Mouse (Mus musculus) brain, adult 10 weeks (tissue): Measurements from ENCODE around the gene Grem1. TPM values are rescaled to one million over a fixed set of nuclear protein-coding genes. Genes with fewer than 3 reads are reported as not detected.

Experiments
- polyA plus RNA-seq: library from polyadenylated mRNA; stranded (reverse); fragments of 350-450 nt; fragmentation: Illumina TruSeq; extraction: RNeasy Lipid Tissue Mini Kit (QIAGEN cat#74804); gene quantifications from one replicate; pipeline ENCODE4 v1.2.3, GENCODE M21; 2015; ENCODE audit warnings: low read depth, low replicate concordance

Grem1 gene
- polyA plus RNA-seq: 1.1 TPM

GRCm38 (mm10) chr2:113758311-113759161, at the start of gene Grem1:
TSS of gene Grem1 (minus strand) at chr2:113758646.

Other genes starting within 250 kb of the Grem1 start
- 492 TPM for gene Scg5, start 70.5 kb upstream of the Grem1 start, polyA plus RNA-seq
- gene Arhgap11a, start 90.0 kb upstream of the Grem1 start, polyA plus RNA-seq: 1.3 TPM